Mouse (Mus musculus) adrenal gland, adult 18-20 months (tissue): ENCODE data around the gene Rbm18. TPM values are rescaled to one million over a fixed set of nuclear protein-coding genes. Genes with fewer than 3 reads are reported as not detected.

ENCODE experiments used
- DNase-seq, 2 experiments: peaks; one replicate each; pipeline ENCODE4 v3.0.0; 2021 to 2022; ENCODE audit warnings: low spot score in 2 of 2
- total RNA-seq, 2 experiments: library from RNA; stranded (reverse); gene quantifications; 1 replicate in 1 of 2; 2 replicates in 1 of 2; pipeline ENCODE4 v1.2.3; 2021

Rbm18 gene
- total RNA-seq, 2 experiments from 2014 or later: 26.7 to 29.8 TPM

GRCm38 (mm10) chr2:36075210-36075609 is 61.4 kb downstream of the Rbm18 start:
- DNase-seq: no peak

DNA sequence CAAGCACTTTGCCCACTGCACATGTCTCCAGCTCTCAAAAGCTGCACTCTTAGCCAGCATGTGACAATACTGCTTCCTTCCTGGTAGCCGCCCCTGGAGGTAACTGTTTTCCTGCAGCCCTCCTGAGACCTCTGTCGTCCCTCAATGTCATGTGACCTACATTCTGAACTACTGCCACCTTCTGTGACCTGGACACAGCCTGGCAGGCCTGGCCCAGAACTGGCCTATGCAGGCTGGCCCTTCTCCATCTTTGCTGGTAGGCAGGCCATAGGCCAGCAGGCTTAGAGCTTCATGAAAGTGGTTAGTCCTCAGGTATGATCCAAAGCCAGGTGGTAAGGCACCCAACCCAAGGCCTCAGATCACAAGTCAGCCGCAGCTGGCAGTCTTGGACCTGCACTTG is 62.8 kb downstream of the Rbm18 start:
- DNase-seq: no peak

DNA sequence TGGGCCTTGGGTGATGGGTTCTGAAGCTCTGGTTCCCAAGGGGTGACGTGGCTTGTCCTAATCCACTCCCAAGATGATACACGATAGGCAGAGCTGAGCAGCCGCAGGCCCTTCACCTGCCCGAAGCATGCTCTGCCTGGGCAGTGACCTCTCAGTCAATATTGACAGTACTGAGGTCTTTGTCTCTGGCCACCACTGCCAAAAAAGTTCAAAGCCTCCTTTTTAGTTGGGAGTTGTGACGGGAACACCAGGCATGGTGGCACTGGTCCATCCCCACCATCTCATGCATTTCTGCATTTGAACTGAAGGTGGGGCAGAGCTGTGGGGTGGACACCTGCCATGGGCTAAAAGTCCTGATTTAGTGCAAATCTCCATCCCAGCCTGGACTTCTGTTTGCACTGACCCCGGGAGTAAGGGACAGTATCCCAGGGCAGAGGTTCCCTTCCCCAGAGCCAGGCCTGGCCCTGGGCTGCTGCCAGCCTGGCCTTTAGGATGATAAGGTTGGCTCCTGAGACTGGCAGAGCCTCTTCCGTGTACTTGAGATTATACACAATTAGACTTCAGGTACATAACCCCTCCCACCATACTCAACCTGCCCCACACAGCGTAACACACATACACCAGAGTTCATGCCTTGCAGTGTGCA is 64.8 kb downstream of the Rbm18 start:
- DNase-seq: no peak

- no peak for DNase-seq
Observed at GRCm38 (mm10) chr2:36067132-36067531, 69.4 kb downstream of the Rbm18 start.

Other genes with a start within 250 kb of the Rbm18 start
- 1 to 10 TPM; 2.2 to 5.7 TPM for gene Ttll11, start 156.9 kb downstream of the Rbm18 start, total RNA-seq
- 100 to 1,000 TPM; 208 to 312 TPM for gene Ndufa8, start 87.4 kb downstream of the Rbm18 start, total RNA-seq
- under 1 TPM; 0.46 to 0.61 TPM for gene Morn5, start 87.3 kb downstream of the Rbm18 start, total RNA-seq
- gene Lhx6, start 31.4 kb downstream of the Rbm18 start, total RNA-seq: 1 to 10 TPM in 1 of 2 experiments, under 1 TPM in 1; 0.76 to 1.5 TPM
- gene Mrrf, start 384 bp downstream of the Rbm18 start, total RNA-seq: 10 to 100 TPM; 26.0 to 30.6 TPM
- 10 to 100 TPM; 11.0 to 13.5 TPM for gene Ptgs1, start 93.7 kb upstream of the Rbm18 start, total RNA-seq
- not detected for gene Olfr338, start 236.7 kb upstream of the Rbm18 start, total RNA-seq